Mouse (Mus musculus): ENCODE results near the gene Gstt3. TPM values are rescaled to one million over a fixed set of nuclear protein-coding genes. Genes with fewer than 3 reads are reported as not detected.

Gene Gstt3
- 6.3 and 7.9 TPM in 2 replicates for polyA plus RNA-seq (2014; fragmentation: Nextera tagmentation; extraction: Ambion mirVana)

DNA sequence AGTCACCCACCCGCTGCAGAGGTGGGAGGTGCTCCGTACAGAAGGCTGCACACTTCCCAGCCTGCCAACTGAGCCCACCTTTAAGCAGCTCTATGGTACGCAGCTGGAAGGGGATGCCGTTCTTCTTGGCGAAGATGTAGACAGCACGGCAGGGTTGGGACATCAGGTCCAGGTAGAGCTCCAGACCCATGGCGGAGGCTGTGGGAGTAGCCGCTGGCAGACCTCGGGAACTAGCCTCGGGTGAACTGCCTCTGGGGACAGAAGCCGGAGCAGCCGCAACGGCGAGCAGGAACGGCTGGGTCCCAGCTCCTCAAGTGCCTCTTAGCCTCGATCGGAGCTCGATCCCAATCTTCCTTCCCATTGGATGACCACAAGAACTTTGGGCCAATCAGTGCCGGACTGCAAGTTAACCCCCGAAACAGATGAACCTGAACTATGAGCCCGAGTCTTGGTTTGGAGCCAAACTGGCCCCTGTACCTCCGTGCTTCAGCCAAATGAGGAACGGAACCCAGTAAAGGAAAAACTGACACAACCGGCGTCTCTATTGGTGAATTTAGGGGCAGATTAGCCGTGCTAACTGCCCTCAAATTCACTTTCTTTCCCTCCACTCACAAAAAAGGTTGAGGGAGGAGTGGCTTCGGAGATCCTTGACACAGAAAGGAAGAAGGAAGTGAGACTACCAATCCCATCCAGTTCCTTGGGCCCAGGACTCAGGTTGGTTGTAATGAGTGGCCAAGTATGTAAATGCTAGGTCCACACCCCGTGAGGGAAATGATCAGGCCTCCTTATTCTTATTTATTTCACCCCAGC, at the start of gene Gstt3, which contains the start of gene Gm20441:
Gstt3 (minus strand) TSS at position 646 of the 810 bp plus-strand sequence.
Gm20441 (minus strand) TSS at position 186 of the 810 bp plus-strand sequence.
- 1% methylated on average over 28 of the region's 28 CpGs for WGBS

DNA sequence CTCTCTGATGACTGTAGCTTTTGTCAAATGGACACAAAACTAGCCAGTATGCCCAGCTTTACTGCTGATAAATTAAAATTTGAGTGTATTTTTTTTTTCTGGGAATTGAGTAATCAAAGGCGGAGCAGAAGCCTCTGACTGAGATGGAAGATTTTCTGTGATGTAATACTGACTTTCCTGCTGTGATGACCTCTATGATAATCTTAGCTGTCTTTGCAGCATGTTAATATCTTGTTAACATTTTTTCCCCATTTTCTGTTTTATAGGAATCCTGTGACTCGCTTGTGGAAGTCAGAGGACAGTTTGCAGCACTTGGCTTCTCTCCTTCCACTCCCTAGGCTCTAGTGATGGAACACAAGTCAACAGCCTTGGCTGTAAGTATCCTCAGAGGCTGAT, 49.1 kb upstream of the Gstt3 start:
- H3K27me3 ChIP-seq (replicated peaks; ENCODE audit: control insufficient read depth, insufficient read depth, low read length) = no peaks in the 10 kb centered on the region
- no peak overlapping the region for H3K4me2 ChIP-seq
- 85% methylated on average over 2 of the region's 2 CpGs for WGBS
- peaks cover 13% of the 10 kb centered on the region for H3K4me1 ChIP-seq (replicated peaks; ENCODE audit: control insufficient read depth, insufficient read depth, low read length)
- no peaks in the 10 kb centered on the region for H3K9me3 ChIP-seq (ENCODE audit: control insufficient read depth, low read length)
- no peak overlapping the region for H3K4me3 ChIP-seq (ENCODE audit: low read depth, low read length)
- DNase-seq (ENCODE audit: low spot score) = no peak
- H3K27ac ChIP-seq (ENCODE audit: low read depth, low read length) = no peak overlapping the region
- no peaks in the 10 kb centered on the region for H3K36me3 ChIP-seq (ENCODE audit: control insufficient read depth, insufficient read depth, low read length)
- no peak for ATAC-seq (replicated peaks; ENCODE audit: low FRiP score)
- H3K9ac ChIP-seq (ENCODE audit: low read depth, low read length) = no peak overlapping the region

More for the DNA sequence above, at the start of gene Gstt3, which contains the start of gene Gm20441:
- Histone ChIP-seq H3K4me3 (ENCODE audit: low read depth, low read length) (peak within 1 kb of the TSS; percentile 49), H3K4me2 (peak within 1 kb of the TSS; percentile 88), H3K4me1 (replicated peaks; ENCODE audit: control insufficient read depth, insufficient read depth, low read length) (0 out of 2 replicates have a peak, but pooled peaks cover 3% of the 10 kb centered on the region), H3K36me3 (ENCODE audit: control insufficient read depth, insufficient read depth, low read length) (no peaks in the 10 kb centered on the region), H3K9me3 (ENCODE audit: control insufficient read depth, low read length) (no peaks in the 10 kb centered on the region), H3K27ac (ENCODE audit: low read depth, low read length) (no peak within 1 kb of the TSS), H3K9ac (ENCODE audit: low read depth, low read length) (0 out of 2 replicates have a peak within 1 kb of the TSS, but pooled peaks have one; percentile 14), H3K27me3 (replicated peaks; ENCODE audit: control insufficient read depth, insufficient read depth, low read length) (peaks cover 27% of the 10 kb centered on the region)
- ATAC-seq (replicated peaks; ENCODE audit: low FRiP score) (no peak), DNase-seq (ENCODE audit: low spot score) (peak; percentile 56)

DNA sequence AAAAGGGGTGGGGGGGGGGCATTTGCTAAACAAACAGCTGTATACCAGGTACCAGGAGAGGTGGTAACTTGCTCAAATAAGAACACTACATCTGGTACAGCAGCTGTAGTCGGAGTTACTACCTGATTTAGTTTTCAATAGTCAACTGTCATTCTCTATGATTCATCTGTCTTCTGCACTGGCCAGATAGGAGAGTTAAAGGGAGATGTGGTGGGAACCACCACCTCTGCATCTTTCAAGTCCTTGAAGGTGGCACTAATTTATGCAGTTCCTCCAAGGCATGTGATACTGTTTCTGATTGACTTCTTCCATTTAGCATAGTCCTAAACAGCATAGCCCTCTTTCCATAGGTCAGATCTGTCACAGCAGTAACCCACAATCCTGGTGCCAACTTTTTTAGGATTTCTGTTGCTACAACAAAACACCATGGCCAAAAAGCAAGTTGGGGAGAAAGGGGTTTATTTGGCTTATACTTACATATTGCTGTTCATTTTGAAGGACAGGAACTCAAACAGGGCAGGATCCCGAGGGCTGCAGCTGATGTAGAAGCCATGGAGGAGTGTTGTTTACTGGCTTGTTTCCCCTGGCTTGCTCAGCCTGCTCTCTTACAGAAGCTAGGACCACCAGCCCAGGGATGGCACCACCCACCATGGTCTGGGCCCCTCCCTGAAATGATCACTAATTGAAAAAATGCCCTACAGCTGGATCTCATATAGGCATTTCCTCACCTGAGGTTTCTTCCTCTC, 48.5 kb upstream of the Gstt3 start:
- 57% methylated on average over 2 of the region's 2 CpGs for WGBS
- H3K36me3 ChIP-seq (ENCODE audit: control insufficient read depth, insufficient read depth, low read length) = no peaks in the 10 kb centered on the region
- no peaks in the 10 kb centered on the region for H3K27me3 ChIP-seq (replicated peaks; ENCODE audit: control insufficient read depth, insufficient read depth, low read length)
- no peak overlapping the region for H3K27ac ChIP-seq (ENCODE audit: low read depth, low read length)
- no peaks in the 10 kb centered on the region for H3K9me3 ChIP-seq (ENCODE audit: control insufficient read depth, low read length)
- ATAC-seq (replicated peaks; ENCODE audit: low FRiP score) (no peak), DNase-seq (ENCODE audit: low spot score) (no peak)
- peaks cover 10% of the 10 kb centered on the region for H3K4me1 ChIP-seq (replicated peaks; ENCODE audit: control insufficient read depth, insufficient read depth, low read length)
- no peak overlapping the region for H3K4me3 ChIP-seq (ENCODE audit: low read depth, low read length)
- H3K4me2 ChIP-seq = no peak overlapping the region
- no peak overlapping the region for H3K9ac ChIP-seq (ENCODE audit: low read depth, low read length)

DNA sequence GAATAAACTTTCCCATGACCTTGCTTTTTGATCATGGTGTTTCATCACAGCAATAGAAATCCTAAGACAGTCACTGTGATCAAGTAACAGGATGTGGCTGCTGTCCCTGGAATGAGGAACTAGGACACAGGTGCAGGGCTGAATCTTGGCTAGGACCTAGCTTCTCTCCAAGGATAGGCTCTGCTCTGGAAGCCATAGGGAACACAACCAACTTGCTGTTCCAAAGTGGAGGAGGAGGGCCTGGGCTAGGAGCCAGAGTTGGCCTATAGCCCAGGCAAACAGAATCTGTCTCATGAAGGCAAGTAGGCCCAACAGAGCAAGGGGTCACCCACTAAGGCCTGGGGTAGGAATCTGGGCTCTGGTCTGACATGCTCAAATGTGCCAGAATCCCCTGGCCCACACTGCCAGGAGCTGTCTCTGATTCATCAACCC, 47.3 kb upstream of the Gstt3 start:
- no peak overlapping the region for H3K4me2 ChIP-seq
- no peaks in the 10 kb centered on the region for H3K36me3 ChIP-seq (ENCODE audit: control insufficient read depth, insufficient read depth, low read length)
- ATAC-seq (replicated peaks; ENCODE audit: low FRiP score) (no peak), DNase-seq (ENCODE audit: low spot score) (no peak)
- no peak overlapping the region for H3K9ac ChIP-seq (ENCODE audit: low read depth, low read length)
- peaks cover 2% of the 10 kb centered on the region; the same call in 1 of the 2 replicates for H3K4me1 ChIP-seq (replicated peaks; ENCODE audit: control insufficient read depth, insufficient read depth, low read length)
- no peak overlapping the region for H3K27ac ChIP-seq (ENCODE audit: low read depth, low read length)
- H3K4me3 ChIP-seq (ENCODE audit: low read depth, low read length) = no peak overlapping the region
- no peaks in the 10 kb centered on the region for H3K9me3 ChIP-seq (ENCODE audit: control insufficient read depth, low read length)
- no peaks in the 10 kb centered on the region for H3K27me3 ChIP-seq (replicated peaks; ENCODE audit: control insufficient read depth, insufficient read depth, low read length)

DNA sequence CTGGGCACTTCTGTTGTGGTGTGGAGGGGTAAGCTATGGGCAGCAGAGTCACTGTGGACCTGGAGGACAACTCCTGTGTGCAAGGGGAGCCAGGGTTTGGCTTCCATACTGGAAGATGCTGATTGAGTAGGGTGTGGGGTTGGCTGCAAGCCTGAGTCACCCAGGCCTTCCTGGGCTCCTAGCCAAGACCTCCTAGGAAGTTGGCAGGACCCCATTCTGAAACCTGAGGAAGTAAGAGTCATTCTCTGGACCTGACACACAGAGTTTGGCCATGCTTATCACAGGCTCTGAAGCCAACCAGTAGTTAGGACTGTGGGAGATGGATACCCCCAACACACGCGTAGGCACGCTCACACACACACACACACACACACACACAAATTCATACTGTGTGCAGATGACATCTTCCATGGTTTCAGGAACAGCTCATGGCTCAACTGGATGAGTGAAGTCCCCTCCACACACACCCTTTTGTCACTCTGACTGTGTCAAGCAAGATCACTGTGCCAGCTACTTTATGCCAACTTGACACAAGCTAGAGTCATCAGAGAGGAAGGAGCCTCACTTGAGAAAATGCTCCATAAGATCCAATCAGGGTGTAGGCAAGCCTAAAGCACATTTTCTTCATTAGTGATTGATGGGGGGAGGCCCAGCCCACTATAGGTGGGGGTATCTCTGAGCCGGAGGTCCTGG, 46.6 kb upstream of the Gstt3 start:
- no peaks in the 10 kb centered on the region for H3K36me3 ChIP-seq (ENCODE audit: control insufficient read depth, insufficient read depth, low read length)
- H3K4me2 ChIP-seq = no peak overlapping the region
- no peak for ATAC-seq (replicated peaks; ENCODE audit: low FRiP score)
- no peak overlapping the region for H3K9ac ChIP-seq (ENCODE audit: low read depth, low read length)
- H3K27me3 ChIP-seq (replicated peaks; ENCODE audit: control insufficient read depth, insufficient read depth, low read length) = no peaks in the 10 kb centered on the region
- 94% methylated on average over 4 of the region's 4 CpGs for whole genome bisulfite sequencing
- H3K4me3 ChIP-seq (ENCODE audit: low read depth, low read length) = no peak overlapping the region
- H3K9me3 ChIP-seq (ENCODE audit: control insufficient read depth, low read length) = no peaks in the 10 kb centered on the region
- no peaks in the 10 kb centered on the region for H3K4me1 ChIP-seq (replicated peaks; ENCODE audit: control insufficient read depth, insufficient read depth, low read length)
- DNase-seq (ENCODE audit: low spot score) = no peak
- H3K27ac ChIP-seq (ENCODE audit: low read depth, low read length) = no peak overlapping the region

- Histone ChIP-seq H3K27ac (ENCODE audit: low read depth, low read length) (no peak overlapping the region), H3K4me2 (no peak overlapping the region), H3K4me1 (replicated peaks; ENCODE audit: control insufficient read depth, insufficient read depth, low read length) (no peaks in the 10 kb centered on the region), H3K4me3 (ENCODE audit: low read depth, low read length) (no peak overlapping the region), H3K9ac (ENCODE audit: low read depth, low read length) (no peak overlapping the region), H3K27me3 (replicated peaks; ENCODE audit: control insufficient read depth, insufficient read depth, low read length) (no peaks in the 10 kb centered on the region), H3K9me3 (ENCODE audit: control insufficient read depth, low read length) (no peaks in the 10 kb centered on the region), H3K36me3 (ENCODE audit: control insufficient read depth, insufficient read depth, low read length) (no peaks in the 10 kb centered on the region)
- WGBS = 72% methylated on average over 4 of the region's 4 CpGs
- ATAC-seq (replicated peaks; ENCODE audit: low FRiP score) (no peak), DNase-seq (ENCODE audit: low spot score) (no peak)
These were observed 43.3 kb upstream of the Gstt3 start for GRCm38 (mm10) chr10:75824530-75824929.

DNA sequence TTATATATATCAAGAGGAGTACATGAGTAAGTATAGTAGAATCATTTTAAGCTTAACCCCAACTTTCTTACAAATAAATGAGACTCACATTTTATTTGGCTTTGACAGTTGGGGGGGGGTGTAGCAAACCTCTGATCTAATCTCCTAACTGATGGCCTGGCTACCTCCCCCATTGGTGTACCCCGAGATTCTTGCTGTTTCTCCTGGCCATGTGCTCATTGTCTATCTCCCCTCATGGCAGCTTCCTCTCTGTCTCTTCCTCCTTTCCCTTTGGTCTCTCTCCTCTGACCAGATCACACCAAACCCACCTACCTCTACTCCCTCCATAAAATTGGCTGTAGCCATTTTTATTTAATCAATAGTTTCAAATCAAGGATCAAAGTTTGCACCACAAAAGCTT, 42.6 kb upstream of the Gstt3 start:
- Histone ChIP-seq H3K4me3 (ENCODE audit: low read depth, low read length) (no peak overlapping the region), H3K4me1 (replicated peaks; ENCODE audit: control insufficient read depth, insufficient read depth, low read length) (no peaks in the 10 kb centered on the region), H3K36me3 (ENCODE audit: control insufficient read depth, insufficient read depth, low read length) (no peaks in the 10 kb centered on the region), H3K9me3 (ENCODE audit: control insufficient read depth, low read length) (no peaks in the 10 kb centered on the region), H3K27ac (ENCODE audit: low read depth, low read length) (no peak overlapping the region), H3K9ac (ENCODE audit: low read depth, low read length) (no peak overlapping the region), H3K27me3 (replicated peaks; ENCODE audit: control insufficient read depth, insufficient read depth, low read length) (no peaks in the 10 kb centered on the region), H3K4me2 (no peak overlapping the region)
- no peak for ATAC-seq (replicated peaks; ENCODE audit: low FRiP score)
- no peak for DNase-seq (ENCODE audit: low spot score)
- 74% methylated on average over 1 of the region's 1 CpGs for WGBS

DNA sequence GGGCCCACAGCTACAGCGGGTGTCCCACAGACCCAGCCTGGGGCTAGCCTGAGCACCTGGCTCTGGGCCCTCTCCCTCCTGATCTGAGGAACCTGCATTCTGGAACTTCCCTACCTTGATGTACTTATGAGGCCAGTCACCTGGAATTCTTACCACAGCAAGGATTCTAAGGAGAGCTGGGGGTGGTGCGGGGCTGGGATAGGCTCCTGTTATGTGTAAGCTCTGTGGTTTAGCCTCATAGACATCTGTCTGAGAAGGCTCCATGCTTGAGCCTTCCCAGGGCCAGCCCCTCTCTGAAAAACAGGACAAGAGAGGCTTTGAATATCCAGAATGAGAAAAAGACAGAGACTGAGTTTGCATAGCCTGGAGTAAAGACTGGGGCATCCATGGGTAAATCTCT, 41.2 kb upstream of the Gstt3 start, which contains the start of gene Gstt4:
Gstt4 (minus strand) TSS at position 101 of the 400 bp plus-strand sequence.
- Histone ChIP-seq H3K36me3 (ENCODE audit: control insufficient read depth, insufficient read depth, low read length) (no peaks in the 10 kb centered on the region), H3K9ac (ENCODE audit: low read depth, low read length) (no peak within 1 kb of the TSS), H3K4me1 (replicated peaks; ENCODE audit: control insufficient read depth, insufficient read depth, low read length) (no peaks in the 10 kb centered on the region), H3K27ac (ENCODE audit: low read depth, low read length) (no peak within 1 kb of the TSS), H3K4me3 (ENCODE audit: low read depth, low read length) (no peak within 1 kb of the TSS), H3K4me2 (no peak within 1 kb of the TSS), H3K27me3 (replicated peaks; ENCODE audit: control insufficient read depth, insufficient read depth, low read length) (no peaks in the 10 kb centered on the region), H3K9me3 (ENCODE audit: control insufficient read depth, low read length) (no peaks in the 10 kb centered on the region)
- no peak for ATAC-seq (replicated peaks; ENCODE audit: low FRiP score)
- 84% methylated on average over 2 of the region's 2 CpGs for WGBS
- no peak for DNase-seq (ENCODE audit: low spot score)

Data from liver, embryonic 11.5 days (tissue).